Mouse (Mus musculus) layer of hippocampus, postnatal 36 days (tissue): ENCODE measurements at regions not wholly inside any gene's neighbourhood (a gene's known extent, or its start where the extent isn't known, plus 50 kb on each side); places are given as distances from the start of the nearest gene placed in this dataset.
A peak's percentile ranks its signal among the peaks of the same experiment; 100 is the strongest.

ENCODE experiments used
- DNase-seq, 2 experiments: peaks; one replicate each; pipeline ENCODE4 v3.0.0; 2022

GRCm38 (mm10) chr4:9935949-9936348 lies 938.3 kb upstream of the 2610301B20Rik start:
- DNase-seq, result no peak

GRCm38 (mm10) chr4:9951441-9951840 lies 922.9 kb upstream of the 2610301B20Rik start:
- no peak for DNase-seq

GRCm38 (mm10) chr4:9974631-9975030 lies 899.7 kb upstream of the 2610301B20Rik start:
- no peak for DNase-seq

GRCm38 (mm10) chr4:9981354-9982040 lies 892.8 kb upstream of the 2610301B20Rik start:
- no peak for DNase-seq

GRCm38 (mm10) chr4:9982786-9983525 lies 891.3 kb upstream of the 2610301B20Rik start:
- no peak for DNase-seq

GRCm38 (mm10) chr4:9993871-9994270 lies 880.4 kb upstream of the 2610301B20Rik start:
- DNase-seq, result no peak

- no peak for DNase-seq
Observed at GRCm38 (mm10) chr4:9994466-9994865, 879.8 kb upstream of the 2610301B20Rik start.

GRCm38 (mm10) chr4:10030316-10030715 lies 844.0 kb upstream of the 2610301B20Rik start:
- DNase-seq, result no peak

GRCm38 (mm10) chr4:10031764-10032163 lies 842.5 kb upstream of the 2610301B20Rik start:
- no peak for DNase-seq

GRCm38 (mm10) chr4:10035336-10035735 lies 839.0 kb upstream of the 2610301B20Rik start:
- DNase-seq, result no peak

GRCm38 (mm10) chr4:10041301-10042093 lies 832.8 kb upstream of the 2610301B20Rik start:
- DNase-seq, result no peak

GRCm38 (mm10) chr4:10048770-10049169 lies 825.5 kb upstream of the 2610301B20Rik start:
- DNase-seq, result no peak

GRCm38 (mm10) chr4:10049411-10049810 lies 824.9 kb upstream of the 2610301B20Rik start:
- DNase-seq, result no peak

GRCm38 (mm10) chr4:10051296-10052267 lies 822.7 kb upstream of the 2610301B20Rik start:
- DNase-seq, result no peak

- DNase-seq, result no peak
Observed at GRCm38 (mm10) chr4:10052869-10053268, 821.4 kb upstream of the 2610301B20Rik start.

- DNase-seq, result no peak
Observed at GRCm38 (mm10) chr4:10072500-10073106, 801.7 kb upstream of the 2610301B20Rik start.

- no peak for DNase-seq
Observed at GRCm38 (mm10) chr4:10079565-10080169, 794.6 kb upstream of the 2610301B20Rik start.

- DNase-seq, result no peak
Observed at GRCm38 (mm10) chr4:10114831-10115230, 759.5 kb upstream of the 2610301B20Rik start.

- no peak for DNase-seq
Observed at GRCm38 (mm10) chr4:10117964-10118363, 756.3 kb upstream of the 2610301B20Rik start.

- DNase-seq, result peak; percentile 1 to 15
Observed at GRCm38 (mm10) chr4:10124252-10124651, 750.0 kb upstream of the 2610301B20Rik start.
